Mouse (Mus musculus): Measurements from ENCODE around the gene Ngp. TPM values are rescaled to one million over a fixed set of nuclear protein-coding genes. Genes with fewer than 3 reads are reported as not detected.

Gene Ngp
- total RNA-seq, 2 experiments from 2014 or later = 64.5 TPM; not detected in 1

GRCm38 (mm10) chr9:110413785-110414184 lies 5.8 kb upstream of the Ngp start:
- no peak for ATAC-seq (replicated peaks; ENCODE audit: low FRiP score, low TSS enrichment, poor library complexity, severe bottlenecking)

GRCm38 (mm10) chr9:110431241-110431640 lies 11.7 kb downstream of the Ngp start:
- no peak for ATAC-seq (replicated peaks; ENCODE audit: low FRiP score, low TSS enrichment, poor library complexity, severe bottlenecking)

GRCm38 (mm10) chr9:110433045-110433444 lies 13.5 kb downstream of the Ngp start:
- ATAC-seq (replicated peaks; ENCODE audit: low FRiP score, low TSS enrichment, poor library complexity, severe bottlenecking) = no peak

- no peak for ATAC-seq (replicated peaks; ENCODE audit: low FRiP score, low TSS enrichment, poor library complexity, severe bottlenecking)
These were observed 16.5 kb downstream of the Ngp start for GRCm38 (mm10) chr9:110436041-110436440.

GRCm38 (mm10) chr9:110440049-110440448 lies 20.5 kb downstream of the Ngp start:
- 0 out of 2 replicates have a peak, but pooled peaks have one; percentile 34 for ATAC-seq (replicated peaks; ENCODE audit: low FRiP score, low TSS enrichment, poor library complexity, severe bottlenecking)

- 0 out of 2 replicates have a peak, but pooled peaks have one; percentile 40 for ATAC-seq (replicated peaks; ENCODE audit: low FRiP score, low TSS enrichment, poor library complexity, severe bottlenecking)
These were observed 21.0 kb downstream of the Ngp start for GRCm38 (mm10) chr9:110440559-110440958.

- ATAC-seq (replicated peaks; ENCODE audit: low FRiP score, low TSS enrichment, poor library complexity, severe bottlenecking) = no peak; the same call in 1 of the 2 replicates
These were observed 28.8 kb downstream of the Ngp start for GRCm38 (mm10) chr9:110448356-110448755.

- ATAC-seq (replicated peaks; ENCODE audit: low FRiP score, low TSS enrichment, poor library complexity, severe bottlenecking) = peak; percentile 94
These were observed 29.5 kb downstream of the Ngp start for GRCm38 (mm10) chr9:110448857-110449617.

GRCm38 (mm10) chr9:110452523-110452922 lies 33.0 kb downstream of the Ngp start:
- no peak for ATAC-seq (replicated peaks; ENCODE audit: low FRiP score, low TSS enrichment, poor library complexity, severe bottlenecking)

- no peak for ATAC-seq (replicated peaks; ENCODE audit: low FRiP score, low TSS enrichment, poor library complexity, severe bottlenecking)
These were observed 38.4 kb downstream of the Ngp start for GRCm38 (mm10) chr9:110457926-110458325.

GRCm38 (mm10) chr9:110459145-110459727 lies 39.7 kb downstream of the Ngp start:
- ATAC-seq (replicated peaks; ENCODE audit: low FRiP score, low TSS enrichment, poor library complexity, severe bottlenecking) = peak; percentile 18; the same call in 1 of the 2 replicates

GRCm38 (mm10) chr9:110460884-110461815 lies 41.6 kb downstream of the Ngp start:
- peak; percentile 70 for ATAC-seq (replicated peaks; ENCODE audit: low FRiP score, low TSS enrichment, poor library complexity, severe bottlenecking)

GRCm38 (mm10) chr9:110462321-110462720 lies 42.8 kb downstream of the Ngp start:
- ATAC-seq (replicated peaks; ENCODE audit: low FRiP score, low TSS enrichment, poor library complexity, severe bottlenecking) = 0 out of 2 replicates have a peak, but pooled peaks have one; percentile 27

- ATAC-seq (replicated peaks; ENCODE audit: low FRiP score, low TSS enrichment, poor library complexity, severe bottlenecking) = peak; percentile 55
These were observed 44.5 kb downstream of the Ngp start for GRCm38 (mm10) chr9:110463983-110464591.

GRCm38 (mm10) chr9:110465336-110465735 lies 45.8 kb downstream of the Ngp start:
- no peak for ATAC-seq (replicated peaks; ENCODE audit: low FRiP score, low TSS enrichment, poor library complexity, severe bottlenecking)

GRCm38 (mm10) chr9:110466179-110466578 lies 46.6 kb downstream of the Ngp start:
- ATAC-seq (replicated peaks; ENCODE audit: low FRiP score, low TSS enrichment, poor library complexity, severe bottlenecking) = no peak

Measured in megakaryocyte-erythroid progenitor cell, adult 5-6 weeks (primary cell).